Mouse (Mus musculus) hindbrain, postnatal 0 days (tissue): ENCODE results near the gene Fkbp7. TPM values are rescaled to one million over a fixed set of nuclear protein-coding genes. Genes with fewer than 3 reads are reported as not detected.
A peak's percentile ranks its signal among the peaks of the same experiment; 100 is the strongest.

Experiments used
- ATAC-seq: fragments of 200-750 bp; cut with Nextera tagmentation; 2 replicates; pipeline ENCODE4 v1.8.0; 2017; ENCODE audit warnings: mild to moderate bottlenecking, moderate TSS enrichment, moderate library complexity
- DNase-seq: peaks from one replicate; pipeline ENCODE4 v3.0.0-alpha.2; 2015; ENCODE audit warnings: low spot score
- H3K27ac ChIP-seq: fragments of 300-500 bp; sonication (generic); 2 replicates; pipeline ENCODE4 v1.5.1; 2014; ENCODE audit warnings: mild to moderate bottlenecking
- H3K27me3 ChIP-seq: fragments of 300-500 bp; sonication (generic); 2 replicates; pipeline ENCODE4 v1.6.1; 2014; ENCODE audit warnings: low read length, mixed read lengths; ENCODE audit not compliant: insufficient read depth
- H3K36me3 ChIP-seq: fragments of 300-500 bp; sonication (generic); 2 replicates; pipeline ENCODE4 v1.6.1; 2014; ENCODE audit warnings: low read length, mixed read lengths; ENCODE audit not compliant: insufficient read depth
- H3K4me1 ChIP-seq: fragments of 300-500 bp; sonication (generic); 2 replicates; pipeline ENCODE4 v1.6.1; 2014; ENCODE audit warnings: antibody characterized with exemption, low read length, mixed read lengths; ENCODE audit not compliant: insufficient read depth
- H3K4me2 ChIP-seq: fragments of 300-500 bp; sonication (generic); 2 replicates; pipeline ENCODE4 v1.6.1; 2014; ENCODE audit warnings: low read depth, mild to moderate bottlenecking, low read length, moderate library complexity, mixed read lengths
- H3K4me3 ChIP-seq: fragments of 300-500 bp; sonication (generic); 2 replicates; pipeline ENCODE4 v1.5.1; 2014; ENCODE audit warnings: low read length
- H3K9ac ChIP-seq: fragments of 300-500 bp; sonication (generic); replicated peaks from 2 replicates; pipeline ENCODE4 v1.6.1; 2014; ENCODE audit warnings: mild to moderate bottlenecking, low read length, moderate library complexity, mixed read lengths
- H3K9me3 ChIP-seq: fragments of 300-500 bp; sonication (generic); 2 replicates; pipeline ENCODE4 v1.6.1; 2016; ENCODE audit warnings: low read length, mixed read lengths
- CTCF ChIP-seq: IDR thresholded peaks from 2 replicates; pipeline ENCODE4 v1.5.1; 2016; ENCODE audit warnings: antibody characterized with exemption, control low read depth, low read depth
- WGBS: fragments of 180-500 bp; shearing (Covaris S2); extraction: QIAGEN DNeasy Blood & Tissue Kit; methylation state at CpG from one replicate; pipeline ENCODE4 v1.1.7; 2014; 5-methylcytosine and 5-hydroxymethylcytosine counted together
- polyA plus RNA-seq: library from polyadenylated mRNA; unstranded; fragments of >200 nt; fragmentation: Nextera tagmentation; extraction: Ambion mirVana; gene quantifications from 2 replicates; pipeline ENCODE4 v1.2.1, GENCODE M21; 2015
- total RNA-seq: library from RNA; depleted of rRNA; stranded (reverse); fragments of >200 nt; gene quantifications from 2 replicates; pipeline ENCODE4 v1.2.3, GENCODE M21; 2014

The Fkbp7 gene
- total and polyA plus RNA-seq, 2 experiments from 2014 or later = 2.7 to 15.5 TPM

DNA sequence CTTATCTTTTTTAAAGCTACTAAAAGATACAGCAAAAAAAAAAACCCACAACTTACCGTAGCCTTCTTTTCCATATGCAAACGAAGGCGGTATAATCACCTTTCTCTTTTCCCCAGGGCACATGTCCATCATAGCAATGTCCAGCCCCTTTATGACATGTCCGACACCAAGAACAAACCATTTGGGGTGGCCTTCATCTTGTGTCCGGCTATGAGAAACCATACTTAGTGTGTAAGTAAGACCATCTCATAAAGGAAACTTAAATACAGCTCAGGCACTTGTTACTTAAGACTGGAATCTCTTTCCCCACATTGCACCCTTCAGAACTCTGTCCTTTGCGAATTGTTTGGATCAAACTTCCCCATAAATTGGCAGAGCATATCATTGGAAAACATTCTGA is 1.3 kb downstream of the Fkbp7 start:
- Histone ChIP-seq H3K4me2 (peak overlapping the region; percentile 74), H3K4me1 (peaks cover 7% of the 10 kb centered on the region), H3K4me3 (peak overlapping the region; percentile 43), H3K27me3 (no peaks in the 10 kb centered on the region), H3K27ac (no peak overlapping the region), H3K9me3 (no peaks in the 10 kb centered on the region), H3K36me3 (no peaks in the 10 kb centered on the region), H3K9ac (peak overlapping the region; percentile 60; the same call in 1 of the 2 replicates)
- DNase-seq (no peak), ATAC-seq (no peak)
- WGBS = 81% methylated on average over 6 of the region's 6 CpGs
- TF ChIP-seq CTCF = no peak

DNA sequence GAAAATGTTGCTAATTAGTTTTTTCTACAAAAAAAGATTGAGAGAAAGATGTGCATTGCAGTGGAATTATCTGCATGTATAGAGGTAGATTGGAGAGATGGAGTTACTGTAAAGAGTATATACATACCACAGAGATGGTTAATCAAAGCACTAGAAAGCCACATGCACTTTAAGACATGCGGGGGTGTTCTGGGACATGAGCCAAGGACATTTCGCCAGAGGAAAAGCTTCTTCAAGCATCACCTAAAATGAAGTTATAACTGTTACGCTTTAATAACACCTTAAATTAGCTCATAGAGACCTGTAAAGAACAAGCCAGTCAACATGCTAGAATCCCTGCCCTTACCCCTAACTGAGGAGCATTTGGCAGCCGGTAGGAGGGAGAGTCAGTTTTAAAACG is 5.7 kb downstream of the Fkbp7 start:
- Histone ChIP-seq H3K36me3 (no peaks in the 10 kb centered on the region), H3K9ac (no peak overlapping the region), H3K27ac (no peak overlapping the region), H3K4me1 (no peaks in the 10 kb centered on the region; the same call in 1 of the 2 replicates), H3K4me3 (no peak overlapping the region), H3K4me2 (no peak overlapping the region), H3K9me3 (no peaks in the 10 kb centered on the region), H3K27me3 (no peaks in the 10 kb centered on the region)
- no peak for TF ChIP-seq CTCF
- 70% methylated on average over 5 of the region's 5 CpGs for WGBS
- DNase-seq = no peak
- ATAC-seq = no peak

DNA sequence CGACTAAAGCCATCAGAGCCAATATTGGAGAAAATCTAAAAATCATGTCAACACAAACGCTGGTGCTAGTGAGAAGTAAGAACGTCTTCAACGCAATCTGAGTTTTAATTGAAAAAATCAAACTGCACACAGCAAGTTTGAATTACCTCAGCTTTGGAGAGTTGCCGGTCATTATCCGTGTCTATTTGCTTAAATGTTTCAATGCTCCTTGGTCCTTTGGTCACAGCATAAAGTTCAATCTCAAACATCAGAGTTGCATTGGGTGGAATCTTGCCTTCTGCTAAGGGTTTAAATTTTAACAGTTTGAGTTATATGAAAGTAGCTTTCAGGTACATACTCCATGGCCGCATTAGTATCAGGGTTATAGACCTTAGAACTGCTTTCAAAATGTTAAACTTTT is 7.4 kb downstream of the Fkbp7 start:
- no peak for TF ChIP-seq CTCF
- Histone ChIP-seq H3K9me3 (no peaks in the 10 kb centered on the region), H3K27me3 (no peaks in the 10 kb centered on the region), H3K9ac (no peak overlapping the region), H3K27ac (no peak overlapping the region), H3K4me1 (no peaks in the 10 kb centered on the region), H3K4me3 (no peak overlapping the region), H3K36me3 (no peaks in the 10 kb centered on the region), H3K4me2 (no peak overlapping the region)
- DNase-seq (no peak), ATAC-seq (no peak)
- 98% methylated on average over 7 of the region's 7 CpGs for WGBS

DNA sequence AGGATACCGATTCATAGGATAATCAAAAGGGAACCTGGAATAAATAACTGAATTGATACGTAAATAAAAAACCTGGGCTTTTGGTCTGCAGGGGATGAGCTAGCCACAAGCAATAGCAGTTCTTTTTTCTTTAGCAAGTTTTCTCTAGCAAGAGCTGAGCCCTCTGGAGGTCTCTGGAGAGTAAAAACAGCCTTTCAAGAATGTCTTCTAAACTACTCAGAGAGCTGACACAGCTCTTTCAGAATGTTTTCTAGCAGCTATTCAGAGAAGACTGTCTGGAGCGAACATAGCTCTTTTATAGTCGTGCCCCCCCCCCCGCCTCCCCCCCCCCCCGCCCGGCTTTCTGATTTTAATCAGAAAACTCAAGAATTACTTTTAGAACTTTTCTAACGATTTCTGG is 13.5 kb downstream of the Fkbp7 start:
- ATAC-seq (no peak), DNase-seq (peak; percentile 38)
- no peak for TF ChIP-seq CTCF
- no peak overlapping the region for H3K4me3 ChIP-seq
- H3K27me3 ChIP-seq = no peaks in the 10 kb centered on the region
- H3K9me3 ChIP-seq = no peaks in the 10 kb centered on the region
- H3K9ac ChIP-seq = no peak overlapping the region
- no peaks in the 10 kb centered on the region for H3K36me3 ChIP-seq
- H3K4me1 ChIP-seq = no peaks in the 10 kb centered on the region
- no peak overlapping the region for H3K27ac ChIP-seq
- no peak overlapping the region for H3K4me2 ChIP-seq
- WGBS = 57% methylated on average over 6 of the region's 8 CpGs

DNA sequence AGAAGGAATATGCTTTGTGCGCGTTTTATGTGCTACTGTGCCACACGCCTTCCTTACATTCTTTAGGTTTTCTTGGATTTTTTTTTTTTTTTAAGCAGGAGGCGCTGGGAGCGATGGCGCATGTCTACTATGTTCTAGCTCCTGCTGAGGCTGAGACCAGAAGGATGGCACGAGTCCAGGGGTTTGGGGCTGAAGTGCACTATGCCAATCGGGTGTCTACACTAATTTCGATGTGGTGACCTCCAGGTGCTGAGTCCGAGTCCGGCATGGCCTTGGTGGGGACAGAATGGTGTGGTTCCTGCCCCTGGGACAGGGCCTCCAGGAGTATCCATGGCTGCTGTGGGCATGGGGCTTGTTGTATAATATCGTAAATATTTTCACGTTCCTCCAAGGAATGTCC is 14.4 kb downstream of the Fkbp7 start:
- 76% methylated on average over 13 of the region's 13 CpGs for WGBS
- Histone ChIP-seq H3K36me3 (no peaks in the 10 kb centered on the region), H3K9me3 (no peaks in the 10 kb centered on the region), H3K27ac (no peak overlapping the region), H3K4me2 (no peak overlapping the region), H3K4me1 (no peaks in the 10 kb centered on the region), H3K27me3 (no peaks in the 10 kb centered on the region), H3K4me3 (no peak overlapping the region), H3K9ac (no peak overlapping the region)
- ATAC-seq (no peak), DNase-seq (no peak)
- TF ChIP-seq CTCF = no peak

DNA sequence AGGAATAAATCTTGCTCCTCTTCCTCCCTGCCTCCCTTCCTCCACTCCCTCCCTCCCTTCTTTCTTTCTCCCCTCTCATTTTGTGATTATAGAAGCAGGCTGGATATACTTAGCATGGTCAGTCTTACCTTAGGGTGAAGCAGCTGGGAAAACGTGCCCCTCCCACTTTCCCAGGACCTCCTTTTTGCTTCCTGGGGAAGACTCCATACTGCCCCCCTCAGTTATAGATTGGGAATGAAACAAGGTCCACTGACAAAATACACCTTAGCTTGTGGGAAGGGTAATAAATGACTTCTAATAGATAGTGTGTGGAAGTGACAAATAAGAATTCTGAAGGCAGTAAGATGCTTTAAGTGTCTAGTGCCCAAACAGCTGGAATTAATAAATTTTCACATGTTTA is 16.9 kb downstream of the Fkbp7 start:
- no peak for DNase-seq
- ATAC-seq = 0 out of 2 replicates have a peak, but pooled peaks have one; percentile 34
- no peak overlapping the region for H3K4me2 ChIP-seq
- no peaks in the 10 kb centered on the region for H3K4me1 ChIP-seq
- H3K4me3 ChIP-seq = no peak overlapping the region
- TF ChIP-seq CTCF = peak; percentile 31; the same call in 1 of the 2 replicates
- H3K9me3 ChIP-seq = no peaks in the 10 kb centered on the region
- H3K27me3 ChIP-seq = no peaks in the 10 kb centered on the region
- H3K27ac ChIP-seq = no peak overlapping the region
- WGBS = 6% methylated on average over 1 of the region's 1 CpGs
- H3K9ac ChIP-seq = no peak overlapping the region
- no peaks in the 10 kb centered on the region for H3K36me3 ChIP-seq

DNA sequence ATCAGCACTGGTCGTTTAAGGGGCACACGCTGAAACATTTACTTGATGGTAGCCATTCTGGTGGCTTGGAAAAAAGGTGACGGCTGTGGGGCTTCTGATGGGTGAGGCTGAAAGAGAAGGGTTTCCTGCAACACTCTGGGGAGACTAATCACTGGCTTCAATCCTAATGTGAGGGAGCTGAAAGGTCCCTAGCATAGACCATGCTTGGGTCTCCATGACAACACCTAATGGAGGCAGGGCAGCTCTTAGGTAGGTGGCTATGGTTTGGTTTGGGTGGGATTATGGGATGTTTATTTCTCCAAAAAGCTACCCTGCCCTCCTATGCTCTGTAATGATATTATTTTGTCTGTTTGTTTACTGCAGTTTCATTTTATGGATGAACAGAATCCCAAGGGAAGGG is 17.5 kb downstream of the Fkbp7 start:
- H3K4me1 ChIP-seq = no peaks in the 10 kb centered on the region
- H3K27ac ChIP-seq = no peak overlapping the region
- H3K9me3 ChIP-seq = no peaks in the 10 kb centered on the region
- DNase-seq (no peak), ATAC-seq (peak; percentile 34; the same call in 1 of the 2 replicates)
- no peak overlapping the region for H3K9ac ChIP-seq
- no peak for TF ChIP-seq CTCF
- H3K36me3 ChIP-seq = no peaks in the 10 kb centered on the region
- H3K4me3 ChIP-seq = no peak overlapping the region
- WGBS = 73% methylated on average over 3 of the region's 3 CpGs
- H3K4me2 ChIP-seq = no peak overlapping the region
- no peaks in the 10 kb centered on the region for H3K27me3 ChIP-seq
